Mouse (Mus musculus): Measurements from ENCODE around the gene 4930415O20Rik. TPM values are rescaled to one million over a fixed set of nuclear protein-coding genes. Genes with fewer than 3 reads are reported as not detected.
"Not testable (repeated sequence)": the region's sequence is repeated elsewhere in the genome, so short reads cannot be mapped to it uniquely, and the experiment has no call there.

4930415O20Rik gene
- polyA plus RNA-seq, 1 experiment from 2014 or later, result 0.73 TPM

- no peak overlapping the region for H3K27ac ChIP-seq (ENCODE audit: low read depth, low read length)
- no peaks in the 10 kb centered on the region for H3K36me3 ChIP-seq (ENCODE audit: control insufficient read depth, insufficient read depth, low read length)
- H3K27me3 ChIP-seq (ENCODE audit: control insufficient read depth, insufficient read depth, low read length), result no peaks in the 10 kb centered on the region
- no peak for ATAC-seq (replicated peaks; ENCODE audit: insufficient number of reproducible peaks, low FRiP score, low TSS enrichment)
- no peak overlapping the region for H3K9ac ChIP-seq (ENCODE audit: low read depth, low read length)
- H3K9me3 ChIP-seq (replicated peaks; ENCODE audit: control insufficient read depth, low read length), result no peaks in the 10 kb centered on the region
- WGBS (ENCODE audit: insufficient replicate concordance), result 39% methylated on average over 5 of the region's 5 CpGs
- no peak overlapping the region for H3K4me3 ChIP-seq (ENCODE audit: low read depth, low read length)
- no peak overlapping the region for H3K4me2 ChIP-seq
- H3K4me1 ChIP-seq (ENCODE audit: control insufficient read depth, insufficient read depth, low read length), result peaks cover 7% of the 10 kb centered on the region; the same call in 1 of the 2 replicates
These were observed 9.1 kb downstream of the 4930415O20Rik start for GRCm38 (mm10) chr15:98579795-98580464.

DNA sequence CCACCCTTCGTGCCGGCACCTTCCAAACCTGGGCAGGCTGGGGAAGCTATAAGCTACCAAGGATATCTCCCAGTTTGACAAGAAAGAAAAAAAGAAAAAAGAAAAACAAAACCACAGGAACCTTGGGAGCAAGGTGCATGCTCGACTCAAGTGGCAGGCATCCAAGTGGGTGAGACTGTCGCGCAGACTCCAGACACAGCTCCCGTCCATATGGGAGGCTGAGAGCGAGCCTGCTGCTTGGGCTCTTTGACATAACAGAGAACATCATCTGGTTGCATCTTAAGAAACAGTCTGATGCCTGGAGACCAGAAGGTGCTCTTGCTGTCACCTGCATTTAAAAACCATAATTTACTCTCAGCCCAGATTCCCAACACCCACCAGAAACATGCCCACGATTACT is 11.6 kb downstream of the 4930415O20Rik start:
- no peak overlapping the region for H3K9ac ChIP-seq (ENCODE audit: low read depth, low read length)

GRCm38 (mm10) chr15:98582996-98583395 is 12.2 kb downstream of the 4930415O20Rik start:
- Histone ChIP-seq H3K4me2 (no peak overlapping the region), H3K27me3 (ENCODE audit: control insufficient read depth, insufficient read depth, low read length) (no peaks in the 10 kb centered on the region), H3K36me3 (ENCODE audit: control insufficient read depth, insufficient read depth, low read length) (no peaks in the 10 kb centered on the region), H3K9me3 (replicated peaks; ENCODE audit: control insufficient read depth, low read length) (no peaks in the 10 kb centered on the region), H3K4me3 (ENCODE audit: low read depth, low read length) (no peak overlapping the region), H3K9ac (ENCODE audit: low read depth, low read length) (no peak overlapping the region), H3K4me1 (ENCODE audit: control insufficient read depth, insufficient read depth, low read length) (peaks cover 15% of the 10 kb centered on the region), H3K27ac (ENCODE audit: low read depth, low read length) (no peak overlapping the region)
- no peak for ATAC-seq (replicated peaks; ENCODE audit: insufficient number of reproducible peaks, low FRiP score, low TSS enrichment)
- WGBS (ENCODE audit: insufficient replicate concordance), result 75% methylated on average over 8 of the region's 8 CpGs

More for the DNA sequence above, 11.6 kb downstream of the 4930415O20Rik start:
- Histone ChIP-seq H3K4me1 (ENCODE audit: control insufficient read depth, insufficient read depth, low read length) (peaks cover 15% of the 10 kb centered on the region), H3K36me3 (ENCODE audit: control insufficient read depth, insufficient read depth, low read length) (no peaks in the 10 kb centered on the region), H3K27ac (ENCODE audit: low read depth, low read length) (no peak overlapping the region), H3K27me3 (ENCODE audit: control insufficient read depth, insufficient read depth, low read length) (no peaks in the 10 kb centered on the region), H3K9me3 (replicated peaks; ENCODE audit: control insufficient read depth, low read length) (no peaks in the 10 kb centered on the region), H3K4me2 (no peak overlapping the region), H3K4me3 (ENCODE audit: low read depth, low read length) (no peak overlapping the region)
- 80% methylated on average over 8 of the region's 8 CpGs for WGBS (ENCODE audit: insufficient replicate concordance)
- ATAC-seq (replicated peaks; ENCODE audit: insufficient number of reproducible peaks, low FRiP score, low TSS enrichment), result no peak

DNA sequence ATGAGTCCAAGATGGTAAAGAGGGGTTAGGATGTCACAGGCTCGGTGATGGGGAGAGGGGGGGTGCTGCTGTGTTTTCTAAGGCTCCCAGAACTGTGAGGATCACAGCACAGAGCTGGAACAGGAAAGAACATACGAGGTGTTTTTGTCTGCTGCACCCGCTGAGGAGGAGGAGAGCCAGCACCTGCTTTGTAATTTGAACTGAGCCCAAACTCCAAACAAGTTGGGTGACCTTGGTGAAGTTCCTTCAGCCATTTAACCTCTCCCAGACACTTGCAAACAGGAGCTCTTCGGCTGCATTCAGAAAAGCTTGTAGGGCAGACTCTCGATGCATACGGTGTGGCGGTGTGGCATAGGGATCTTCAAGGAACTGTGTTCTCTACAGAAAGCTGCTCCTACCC is 14.6 kb downstream of the 4930415O20Rik start:
- H3K9ac ChIP-seq (ENCODE audit: low read depth, low read length), result no peak overlapping the region
- no peak for ATAC-seq (replicated peaks; ENCODE audit: insufficient number of reproducible peaks, low FRiP score, low TSS enrichment)
- H3K4me1 ChIP-seq (ENCODE audit: control insufficient read depth, insufficient read depth, low read length), result peaks cover 15% of the 10 kb centered on the region
- peak overlapping the region; percentile 37; the same call in 1 of the 2 replicates for H3K27ac ChIP-seq (ENCODE audit: low read depth, low read length)
- H3K36me3 ChIP-seq (ENCODE audit: control insufficient read depth, insufficient read depth, low read length), result peaks cover 8% of the 10 kb centered on the region
- WGBS (ENCODE audit: insufficient replicate concordance), result 34% methylated on average over 7 of the region's 7 CpGs
- no peak overlapping the region for H3K4me2 ChIP-seq
- no peaks in the 10 kb centered on the region for H3K27me3 ChIP-seq (ENCODE audit: control insufficient read depth, insufficient read depth, low read length)
- no peaks in the 10 kb centered on the region for H3K9me3 ChIP-seq (replicated peaks; ENCODE audit: control insufficient read depth, low read length)
- no peak overlapping the region for H3K4me3 ChIP-seq (ENCODE audit: low read depth, low read length)

- peak overlapping the region; percentile 37; the same call in 1 of the 2 replicates for H3K27ac ChIP-seq (ENCODE audit: low read depth, low read length)
- not testable (repeated sequence) for ATAC-seq (replicated peaks; ENCODE audit: insufficient number of reproducible peaks, low FRiP score, low TSS enrichment)
These were observed 15.3 kb downstream of the 4930415O20Rik start for GRCm38 (mm10) chr15:98586141-98586540.

DNA sequence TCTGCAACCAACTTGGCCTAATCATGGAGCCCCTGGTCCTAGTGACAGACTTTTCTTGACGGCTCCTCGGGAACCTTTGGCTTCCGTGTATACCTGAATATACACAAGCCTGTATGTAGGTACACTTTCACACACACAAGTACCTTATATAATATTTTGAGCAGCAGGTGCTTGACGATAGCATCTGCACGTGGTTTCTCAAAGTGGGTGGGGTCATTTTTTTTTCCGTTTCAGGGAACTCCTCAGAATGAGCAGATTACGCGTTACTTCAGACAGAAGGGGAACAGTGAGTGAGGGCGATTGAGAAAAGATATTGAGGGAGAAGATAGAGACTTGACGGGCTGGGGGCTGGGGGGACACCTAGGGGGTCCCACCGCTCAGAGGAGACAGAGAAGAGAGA is 16.9 kb downstream of the 4930415O20Rik start:
- WGBS (ENCODE audit: insufficient replicate concordance), result 84% methylated on average over 11 of the region's 11 CpGs
- Histone ChIP-seq H3K4me3 (ENCODE audit: low read depth, low read length) (no peak overlapping the region), H3K4me2 (no peak overlapping the region), H3K9me3 (replicated peaks; ENCODE audit: control insufficient read depth, low read length) (no peaks in the 10 kb centered on the region), H3K27ac (ENCODE audit: low read depth, low read length) (no peak overlapping the region), H3K36me3 (ENCODE audit: control insufficient read depth, insufficient read depth, low read length) (peaks cover 29% of the 10 kb centered on the region), H3K9ac (ENCODE audit: low read depth, low read length) (no peak overlapping the region), H3K27me3 (ENCODE audit: control insufficient read depth, insufficient read depth, low read length) (no peaks in the 10 kb centered on the region), H3K4me1 (ENCODE audit: control insufficient read depth, insufficient read depth, low read length) (peaks cover 13% of the 10 kb centered on the region)
- ATAC-seq (replicated peaks; ENCODE audit: insufficient number of reproducible peaks, low FRiP score, low TSS enrichment), result no peak

More at GRCm38 (mm10) chr15:98586141-98586540, 15.3 kb downstream of the 4930415O20Rik start:
- H3K4me2 ChIP-seq; H3K27me3 ChIP-seq (ENCODE audit: control insufficient read depth, insufficient read depth, low read length); H3K4me3 ChIP-seq (ENCODE audit: low read depth, low read length); H3K9me3 ChIP-seq (replicated peaks; ENCODE audit: control insufficient read depth, low read length); H3K9ac ChIP-seq (ENCODE audit: low read depth, low read length): not testable (repeated sequence)
- 61% methylated on average over 9 of the region's 9 CpGs for WGBS (ENCODE audit: insufficient replicate concordance)
- Histone ChIP-seq H3K36me3 (ENCODE audit: control insufficient read depth, insufficient read depth, low read length) (peaks cover 13% of the 10 kb centered on the region), H3K4me1 (ENCODE audit: control insufficient read depth, insufficient read depth, low read length) (peaks cover 15% of the 10 kb centered on the region)

DNA sequence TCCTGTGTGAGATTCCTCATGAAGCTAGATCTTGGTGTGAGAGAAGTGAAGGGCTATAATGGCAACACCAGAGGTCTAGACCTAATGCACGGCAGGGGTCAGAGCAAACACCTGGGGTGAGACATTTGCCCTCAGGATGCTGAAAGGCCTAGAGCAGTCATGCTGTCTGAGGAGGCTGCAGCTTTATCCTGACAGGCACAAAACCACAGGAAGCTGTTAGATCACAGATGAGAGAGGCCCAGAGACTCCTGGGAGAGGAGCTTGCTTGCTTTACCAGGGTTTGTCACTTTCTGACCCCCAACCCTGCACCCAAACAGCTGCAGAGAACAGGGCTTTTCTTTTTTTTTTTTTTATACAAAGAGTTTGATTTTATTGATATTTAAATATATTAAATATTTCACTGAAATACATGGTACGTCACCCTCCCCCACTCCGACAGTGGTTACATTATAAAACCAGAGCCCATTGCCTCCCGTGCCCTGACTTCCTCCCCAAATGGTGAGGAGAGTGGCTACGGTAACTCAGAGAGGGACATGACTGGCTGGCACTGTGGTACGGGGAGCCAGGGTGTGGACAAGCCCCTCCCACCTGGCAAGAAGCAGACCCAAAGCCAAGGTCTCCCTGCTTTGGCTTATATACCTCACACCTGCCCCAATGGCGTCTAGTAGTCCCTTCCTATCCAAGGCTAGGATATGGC is 19.0 kb downstream of the 4930415O20Rik start:
- ATAC-seq (replicated peaks; ENCODE audit: insufficient number of reproducible peaks, low FRiP score, low TSS enrichment), result no peak
- no peak overlapping the region for H3K27ac ChIP-seq (ENCODE audit: low read depth, low read length)
- no peak overlapping the region for H3K4me3 ChIP-seq (ENCODE audit: low read depth, low read length)
- no peak overlapping the region for H3K4me2 ChIP-seq
- H3K36me3 ChIP-seq (ENCODE audit: control insufficient read depth, insufficient read depth, low read length), result peaks cover 42% of the 10 kb centered on the region
- peaks cover 9% of the 10 kb centered on the region for H3K4me1 ChIP-seq (ENCODE audit: control insufficient read depth, insufficient read depth, low read length)
- no peak overlapping the region for H3K9ac ChIP-seq (ENCODE audit: low read depth, low read length)
- H3K9me3 ChIP-seq (replicated peaks; ENCODE audit: control insufficient read depth, low read length), result no peaks in the 10 kb centered on the region
- 51% methylated on average over 7 of the region's 7 CpGs for WGBS (ENCODE audit: insufficient replicate concordance)
- H3K27me3 ChIP-seq (ENCODE audit: control insufficient read depth, insufficient read depth, low read length), result no peaks in the 10 kb centered on the region

GRCm38 (mm10) chr15:98591396-98591795 is 20.6 kb downstream of the 4930415O20Rik start:
- Histone ChIP-seq H3K4me3 (ENCODE audit: low read depth, low read length) (no peak overlapping the region), H3K4me1 (ENCODE audit: control insufficient read depth, insufficient read depth, low read length) (no peaks in the 10 kb centered on the region), H3K27me3 (ENCODE audit: control insufficient read depth, insufficient read depth, low read length) (no peaks in the 10 kb centered on the region), H3K27ac (ENCODE audit: low read depth, low read length) (0 out of 2 replicates have a peak overlapping the region, but pooled peaks have one; percentile 15), H3K36me3 (ENCODE audit: control insufficient read depth, insufficient read depth, low read length) (peaks cover 55% of the 10 kb centered on the region), H3K9ac (ENCODE audit: low read depth, low read length) (no peak overlapping the region), H3K9me3 (replicated peaks; ENCODE audit: control insufficient read depth, low read length) (no peaks in the 10 kb centered on the region), H3K4me2 (no peak overlapping the region)
- ATAC-seq (replicated peaks; ENCODE audit: insufficient number of reproducible peaks, low FRiP score, low TSS enrichment), result no peak
- 74% methylated on average over 4 of the region's 4 CpGs for WGBS (ENCODE audit: insufficient replicate concordance)
